In genomic region chr16:18622019-18622418, GRCm38 (mm10) we compare ENCODE assay signal across 10 mouse cellular contexts. TPM values are rescaled to one million over a fixed set of nuclear protein-coding genes. Genes with fewer than 3 reads are reported as not detected.
A peak's percentile ranks its signal among the peaks of the same experiment; 100 is the strongest.
DNase-seq lines count a peak whose midpoint lies in the region; ATAC-seq and TF ChIP-seq lines count a peak whose summit lies in the region.
"Had no signal": no experiment of that assay in that cellular context is flagged by ENCODE, and none has a peak within 500 bp of the region (broad histone marks: within the 10 kb centered on the region; RNA-seq: fewer than 3 reads in every experiment).

Gene Gp1bb (minus strand): TSS chr16:18622403.

- intact Hi-C loops in heart, postnatal 10 days (cut with DNase I) = no loop called here

- H3K9me3 ChIP-seq in heart, embryonic 10.5 days = no peaks in the 10 kb centered on the region
- H3K9me3 ChIP-seq in limb, embryonic 13.5 days = no peaks in the 10 kb centered on the region
- no peaks in the 10 kb centered on the region for H3K9me3 ChIP-seq in stomach, postnatal 0 days (ENCODE audit: control insufficient read depth, low read length)

- no peak for TF ChIP-seq CTCF in stomach, postnatal 0 days (IDR thresholded peaks at IDR 0.05; ENCODE audit: low read depth)

- peak within 1 kb of the TSS; percentile 54; the same call in 1 of the 2 replicates for H3K27ac ChIP-seq in heart, embryonic 10.5 days
- no peak within 1 kb of the TSS for H3K27ac ChIP-seq in limb, embryonic 13.5 days
- H3K27ac ChIP-seq in stomach, postnatal 0 days (replicated peaks) = no peak within 1 kb of the TSS

- ATAC-seq in limb, embryonic 13.5 days (ENCODE audit: low FRiP score, low read depth) = no peak
- no peak for ATAC-seq in stomach, postnatal 0 days (ENCODE audit: low FRiP score, low TSS enrichment)

- H3K36me3 ChIP-seq in heart, embryonic 10.5 days = peaks cover 11% of the 10 kb centered on the region
- peaks cover 31% of the 10 kb centered on the region for H3K36me3 ChIP-seq in limb, embryonic 13.5 days
- no peaks in the 10 kb centered on the region; the same call in 1 of the 2 replicates for H3K36me3 ChIP-seq in stomach, postnatal 0 days (ENCODE audit: control insufficient read depth, insufficient read depth, low read length)

- no peak for TF ChIP-seq EP300 in stomach, postnatal 0 days (optimal IDR thresholded peaks at IDR 0.05)

- H3K4me3 ChIP-seq in heart, embryonic 10.5 days = peak within 1 kb of the TSS; percentile 67
- peak within 1 kb of the TSS; percentile 56 for H3K4me3 ChIP-seq in limb, embryonic 13.5 days
- peak within 1 kb of the TSS; percentile 46 for H3K4me3 ChIP-seq in stomach, postnatal 0 days (ENCODE audit: low read depth, low read length)
- H3K4me3 ChIP-seq: myocyte had no signal

- H3K4me2 ChIP-seq in limb, embryonic 13.5 days (replicated peaks) = peak within 1 kb of the TSS; percentile 96
- H3K4me2 ChIP-seq in stomach, postnatal 0 days (replicated peaks; ENCODE audit: low read depth) = peak within 1 kb of the TSS; percentile 83

- peaks cover 49% of the 10 kb centered on the region for H3K4me1 ChIP-seq in heart, embryonic 10.5 days
- peaks cover 39% of the 10 kb centered on the region for H3K4me1 ChIP-seq in limb, embryonic 13.5 days
- H3K4me1 ChIP-seq in stomach, postnatal 0 days (replicated peaks; ENCODE audit: control insufficient read depth, insufficient read depth) = 0 out of 2 replicates have a peak, but pooled peaks cover 2% of the 10 kb centered on the region

- peak within 1 kb of the TSS; percentile 70 for H3K9ac ChIP-seq in limb, embryonic 13.5 days
- H3K9ac ChIP-seq in stomach, postnatal 0 days (ENCODE audit: low read length) = no peak within 1 kb of the TSS

- no peak for DNase-seq in heart, embryonic 10.5 days (ENCODE audit: low spot score)
- DNase-seq in heart, postnatal 10 days = no peak
- peak; percentile 21 for DNase-seq in thymus, postnatal 4 days
- no peak for DNase-seq in thymus, postnatal 36 days
- DNase-seq in stomach, postnatal 0 days (ENCODE audit: low spot score) = no peak
- DNase-seq in embryo, embryonic 10 days (ENCODE audit: low spot score) = no peak
- no peak for DNase-seq in left cerebral cortex, adult 18-20 months (ENCODE audit: low spot score in 2 of 2)

- 4% methylated on average over 17 of the region's 17 CpGs for WGBS in heart, embryonic 10.5 days
- WGBS in limb, embryonic 13.5 days = 20% methylated on average over 17 of the region's 17 CpGs
- WGBS in stomach, postnatal 0 days = 42% methylated on average over 17 of the region's 17 CpGs

- peaks cover 98% of the 10 kb centered on the region for H3K27me3 ChIP-seq in heart, embryonic 10.5 days (ENCODE audit: insufficient read depth, poor library complexity, severe bottlenecking)
- peaks cover 93% of the 10 kb centered on the region for H3K27me3 ChIP-seq in limb, embryonic 13.5 days
- H3K27me3 ChIP-seq in stomach, postnatal 0 days (ENCODE audit: control insufficient read depth, insufficient read depth, low read length) = peaks cover 28% of the 10 kb centered on the region

RNA-seq across cellular contexts. Expression of gene Gp1bb, which starts in this region (rescaled TPM):
- polyA plus RNA-seq in heart, embryonic 10.5 days (2016; fragmentation: Nextera tagmentation; extraction: Ambion mirVana) = 6.0 and 7.4 TPM in 2 replicates
- total RNA-seq in heart, postnatal 10 days (2021) = 1 to 10 TPM in 1 of 2 experiments, under 1 TPM in 1; 0.77 to 1.2 TPM
- 2.6 and 3.6 TPM in 2 replicates for polyA plus RNA-seq in limb, embryonic 13.5 days (2015; fragmentation: Nextera tagmentation; extraction: Ambion mirVana)
- 4.6 and 5.4 TPM in 2 replicates for polyA plus RNA-seq in stomach, postnatal 0 days (2015; fragmentation: Nextera tagmentation; extraction: Ambion mirVana)
- 1 to 10 TPM; 1.1 to 1.3 TPM for total RNA-seq in left cerebral cortex, adult 18-20 months (2021)
- total RNA-seq: CH12.LX had no signal
